Mouse (Mus musculus) large intestine, adult 2 months (tissue): Measurements from ENCODE around the gene Map2k1. TPM values are rescaled to one million over a fixed set of nuclear protein-coding genes. Genes with fewer than 3 reads are reported as not detected.
A peak's percentile ranks its signal among the peaks of the same experiment; 100 is the strongest.

Experiments used
- DNase-seq: peaks from one replicate; pipeline ENCODE4 v3.0.0-alpha.2; 2012; ENCODE audit warnings: low read depth, low spot score
- WGBS: fragments of 180-500 bp; shearing (Covaris S2); methylation state at CpG from one replicate; pipeline ENCODE4 v1.1.7; 2018; 5-methylcytosine and 5-hydroxymethylcytosine counted together
- polyA plus RNA-seq: library from polyadenylated mRNA; depleted of rRNA; stranded (reverse); fragments of >200 nt; gene quantifications from 2 replicates; pipeline ENCODE4 v1.2.3, GENCODE M21; 2012

Map2k1 gene
- polyA plus RNA-seq, 1 experiment, result 57.1 TPM

GRCm38 (mm10) chr9:64252591-64253020, 825 bp downstream of the Map2k1 start:
- DNase-seq, result no peak
- under 1% methylated on average over 16 of the region's 16 CpGs for WGBS

GRCm38 (mm10) chr9:64250111-64250730, 3.2 kb downstream of the Map2k1 start:
- DNase-seq, result no peak

- no peak for DNase-seq
- WGBS, result 38% methylated on average over 1 of the region's 1 CpGs
Measured at GRCm38 (mm10) chr9:64249371-64249770, 4.1 kb downstream of the Map2k1 start.

GRCm38 (mm10) chr9:64242381-64242831, 11.0 kb downstream of the Map2k1 start:
- DNase-seq, result no peak
- WGBS, result 27% methylated on average over 6 of the region's 6 CpGs

DNA sequence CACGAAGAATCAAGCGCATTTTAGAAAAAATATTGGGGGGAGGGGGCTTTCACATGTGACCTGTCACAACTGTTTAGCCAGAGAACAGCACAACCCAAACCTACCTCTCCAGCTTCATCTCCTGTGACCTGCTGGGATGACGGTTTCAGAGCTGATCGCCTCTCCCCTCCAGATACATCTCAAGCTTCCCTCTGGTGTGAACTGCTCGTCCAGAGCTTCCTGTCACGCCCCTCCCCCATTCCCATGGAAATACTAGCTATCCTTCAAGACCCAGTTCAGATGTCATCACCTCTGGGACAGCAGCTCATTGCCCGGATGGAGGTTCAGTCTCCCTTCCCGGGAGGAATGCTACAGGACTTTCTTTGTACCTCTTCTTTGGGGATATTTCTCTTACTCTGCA, 12.8 kb downstream of the Map2k1 start:
- WGBS, result 78% methylated on average over 8 of the region's 8 CpGs
- DNase-seq, result no peak

DNA sequence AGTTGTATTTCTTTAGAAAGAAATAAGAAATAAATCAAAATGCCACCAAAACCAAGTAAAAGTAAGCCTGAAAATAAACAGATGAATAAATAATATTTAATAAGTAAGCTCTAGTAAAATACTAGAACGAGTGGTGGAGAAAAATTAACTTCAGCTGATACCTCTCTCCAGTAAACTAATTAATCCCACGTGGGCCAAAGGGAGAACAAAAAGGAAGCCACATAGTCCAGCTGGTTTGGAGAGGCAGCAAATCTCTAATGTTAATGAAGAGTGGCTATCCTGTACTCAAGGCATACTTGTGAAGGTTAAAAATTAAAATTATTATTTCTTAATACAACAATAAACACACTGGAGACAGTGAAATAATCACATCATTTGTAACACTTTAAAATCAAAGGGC, 13.3 kb downstream of the Map2k1 start:
- WGBS, result 56% methylated on average over 2 of the region's 2 CpGs
- no peak for DNase-seq

DNA sequence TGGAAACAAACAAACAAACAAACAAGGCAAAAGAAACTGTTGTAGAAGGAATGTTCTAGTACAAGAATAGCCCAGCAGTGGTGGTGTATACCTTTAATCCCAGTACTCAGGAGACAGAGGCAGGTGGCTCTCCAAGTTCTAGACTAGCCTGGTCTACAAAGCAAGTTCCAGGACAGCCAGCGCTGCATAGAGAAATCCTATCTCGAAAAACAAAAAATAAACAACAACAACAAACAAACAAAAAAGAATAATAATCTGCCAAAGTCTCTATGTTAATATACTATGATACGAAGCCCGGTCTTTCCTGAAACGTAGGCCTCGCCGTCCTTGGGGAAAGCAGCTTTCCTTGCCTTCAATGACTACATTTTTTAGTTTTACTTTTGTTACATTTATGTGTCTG, 17.4 kb downstream of the Map2k1 start:
- no peak for DNase-seq
- 98% methylated on average over 7 of the region's 7 CpGs for WGBS

- 72% methylated on average over 8 of the region's 8 CpGs for WGBS
- DNase-seq, result no peak
Measured at GRCm38 (mm10) chr9:64234768-64235435, 18.5 kb downstream of the Map2k1 start, which contains the start of gene Uchl4. Gene Uchl4 (plus strand): TSS chr9:64235201.

DNA sequence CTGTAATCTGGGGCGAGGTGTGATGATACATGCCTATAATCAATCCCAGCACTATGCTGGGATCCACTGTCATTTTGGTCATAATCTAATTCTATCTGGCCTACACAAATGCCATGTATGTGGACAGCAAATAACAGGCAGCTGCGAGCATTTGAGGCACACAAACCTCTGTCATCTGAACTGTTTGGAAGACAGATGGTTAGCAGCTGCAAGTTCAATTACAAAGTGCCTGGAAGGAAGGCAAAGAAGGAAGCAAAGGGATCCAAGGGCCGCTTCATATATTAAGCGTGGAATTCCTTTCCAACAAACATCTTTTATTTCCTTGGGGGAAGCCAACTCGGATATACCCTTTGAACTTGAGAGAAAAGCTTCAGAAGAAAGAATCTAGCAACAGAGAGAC, 19.8 kb downstream of the Map2k1 start:
- no peak for DNase-seq
- 51% methylated on average over 5 of the region's 5 CpGs for WGBS

DNA sequence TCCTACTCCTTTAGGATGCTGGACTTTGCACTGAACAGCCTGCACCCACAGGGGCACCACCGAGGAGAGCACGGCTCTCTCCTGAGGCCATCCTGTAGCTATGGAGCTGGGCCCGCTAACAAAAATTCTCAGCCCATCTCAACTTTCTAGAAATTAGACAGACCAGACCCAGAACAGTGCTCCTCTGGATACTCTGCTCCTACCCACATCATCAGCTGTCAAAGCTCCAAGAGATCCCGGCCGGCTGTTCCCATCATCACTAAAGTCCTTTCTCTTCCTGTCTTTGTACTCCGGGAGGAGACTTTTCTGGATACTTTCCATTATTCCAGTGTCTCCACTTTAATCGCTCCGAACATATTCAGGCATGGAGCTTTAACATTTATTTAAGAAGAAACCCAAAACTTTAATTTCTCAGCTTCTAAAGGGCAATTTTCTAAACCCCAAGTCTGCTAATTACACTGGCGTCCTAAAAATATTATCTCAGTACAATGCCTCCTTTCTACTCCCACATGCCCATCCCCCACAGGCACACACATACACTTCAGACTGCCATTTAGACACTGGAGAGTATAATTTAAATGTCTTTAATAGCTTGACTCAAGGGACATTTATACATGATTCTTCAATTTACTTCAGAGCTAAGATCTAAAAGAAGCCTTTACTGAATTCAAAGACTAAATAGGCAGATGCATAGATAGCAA, 21.0 kb downstream of the Map2k1 start:
- 63% methylated on average over 9 of the region's 9 CpGs for whole genome bisulfite sequencing
- no peak for DNase-seq

GRCm38 (mm10) chr9:64231674-64232073, 21.8 kb downstream of the Map2k1 start:
- no peak for DNase-seq
- WGBS, result 74% methylated on average over 3 of the region's 3 CpGs

GRCm38 (mm10) chr9:64231171-64231570, 22.3 kb downstream of the Map2k1 start:
- WGBS, result 61% methylated on average over 5 of the region's 5 CpGs
- no peak for DNase-seq

DNA sequence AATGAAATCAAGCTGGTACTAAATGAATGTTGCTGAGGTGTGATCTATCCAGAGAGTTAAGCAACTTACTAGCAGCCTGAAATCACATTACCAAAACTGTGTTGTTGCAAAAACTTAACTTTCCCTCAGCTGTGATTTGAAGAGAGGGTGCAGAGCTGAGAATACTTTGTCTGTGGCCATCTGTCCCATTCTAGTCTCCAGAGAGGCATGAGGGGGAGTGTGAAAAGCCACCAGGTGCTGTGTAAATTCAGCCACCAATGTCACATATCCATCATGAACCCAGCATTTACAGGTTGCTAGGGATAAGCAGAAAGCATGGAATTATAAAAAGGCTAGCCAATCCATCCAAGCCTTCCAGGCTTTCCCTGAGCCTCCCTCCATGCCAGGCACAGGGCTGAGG, 24.5 kb downstream of the Map2k1 start:
- no peak for DNase-seq

DNA sequence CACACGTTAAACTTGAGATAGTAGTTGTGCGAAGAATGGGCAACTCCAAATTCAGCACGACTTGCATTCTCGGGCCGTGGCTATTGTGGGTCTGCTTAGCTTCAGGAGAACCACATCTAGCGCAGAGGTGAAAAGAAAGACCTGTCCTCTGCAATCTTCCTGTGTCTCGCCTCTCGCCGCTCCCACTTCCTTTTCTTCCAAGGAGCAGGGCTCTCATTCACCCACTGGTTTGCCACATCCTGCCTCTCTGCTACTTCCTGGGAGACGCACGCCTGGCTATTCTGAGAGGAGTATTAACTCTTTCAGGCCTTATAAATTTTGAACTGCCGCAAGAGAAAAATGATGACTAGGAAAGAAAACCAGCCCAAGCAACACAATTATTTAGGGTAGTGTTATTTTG, 25.7 kb downstream of the Map2k1 start:
- 37% methylated on average over 12 of the region's 12 CpGs for WGBS
- no peak for DNase-seq

GRCm38 (mm10) chr9:64225805-64226204, 27.6 kb downstream of the Map2k1 start:
- DNase-seq, result peak; percentile 59

DNA sequence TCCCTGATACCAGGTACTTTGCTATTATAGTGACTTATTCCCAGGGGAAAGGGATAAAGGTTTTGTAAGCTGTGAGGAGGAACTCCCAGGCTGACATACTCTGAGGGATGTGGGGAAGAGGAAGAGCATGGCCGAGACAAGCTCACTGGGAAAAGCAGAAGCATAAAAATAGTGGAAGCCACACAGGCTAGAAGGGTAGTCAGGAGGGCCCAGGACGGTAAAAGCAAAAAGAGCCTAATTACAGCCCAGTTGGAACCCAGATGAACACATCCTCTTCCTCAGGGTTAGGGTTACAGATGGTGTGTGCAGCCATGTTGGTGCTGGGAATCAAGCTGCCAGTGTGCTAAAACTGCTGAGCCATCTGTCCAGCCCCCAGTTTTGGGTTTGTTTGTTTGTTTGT, 31.3 kb downstream of the Map2k1 start:
- no peak for DNase-seq
- WGBS, result 74% methylated on average over 2 of the region's 2 CpGs

GRCm38 (mm10) chr9:64221480-64221879, 32.0 kb downstream of the Map2k1 start:
- DNase-seq, result no peak
- 69% methylated on average over 4 of the region's 4 CpGs for WGBS

GRCm38 (mm10) chr9:64220603-64221002, 32.8 kb downstream of the Map2k1 start:
- DNase-seq, result no peak
- WGBS, result 35% methylated on average over 1 of the region's 1 CpGs

GRCm38 (mm10) chr9:64219772-64220420, 33.5 kb downstream of the Map2k1 start:
- no peak for DNase-seq
- WGBS, result 81% methylated on average over 10 of the region's 10 CpGs

- DNase-seq, result no peak
- WGBS, result 86% methylated on average over 1 of the region's 1 CpGs
Measured at GRCm38 (mm10) chr9:64219305-64219704, 34.1 kb downstream of the Map2k1 start.

GRCm38 (mm10) chr9:64217887-64218286, 35.5 kb downstream of the Map2k1 start:
- no peak for DNase-seq
